Mouse (Mus musculus): ENCODE measurements at regions not wholly inside any gene's neighbourhood (a gene's known extent, or its start where the extent isn't known, plus 50 kb on each side); places are given as distances from the start of the nearest gene placed in this dataset.

GRCm38 (mm10) chr7:134528026-134528425 is 142.4 kb upstream of the Dock1 start:
- DNase-seq (ENCODE audit: low spot score in 2 of 2), result no peak

DNA sequence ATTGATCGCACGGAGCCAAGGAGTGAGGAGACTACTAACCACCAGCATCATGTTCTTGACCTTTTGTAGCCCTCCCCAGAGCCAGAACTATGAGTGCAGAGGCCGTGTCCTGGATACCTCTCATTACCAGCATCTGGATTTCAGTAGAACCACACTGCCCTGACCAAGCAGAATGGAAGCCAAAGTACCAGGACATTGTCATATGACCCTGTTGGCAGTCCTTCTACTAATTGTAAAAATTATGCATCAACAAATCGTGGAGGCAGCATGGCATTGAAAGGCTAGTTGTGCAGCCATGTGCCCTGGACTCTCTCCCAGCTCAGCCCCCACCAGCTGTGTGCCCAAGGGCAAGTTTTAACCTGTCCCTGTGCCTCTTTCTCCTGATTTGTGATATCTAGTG is 135.6 kb upstream of the Dock1 start:
- no peak for DNase-seq (ENCODE audit: low spot score in 2 of 2)

DNA sequence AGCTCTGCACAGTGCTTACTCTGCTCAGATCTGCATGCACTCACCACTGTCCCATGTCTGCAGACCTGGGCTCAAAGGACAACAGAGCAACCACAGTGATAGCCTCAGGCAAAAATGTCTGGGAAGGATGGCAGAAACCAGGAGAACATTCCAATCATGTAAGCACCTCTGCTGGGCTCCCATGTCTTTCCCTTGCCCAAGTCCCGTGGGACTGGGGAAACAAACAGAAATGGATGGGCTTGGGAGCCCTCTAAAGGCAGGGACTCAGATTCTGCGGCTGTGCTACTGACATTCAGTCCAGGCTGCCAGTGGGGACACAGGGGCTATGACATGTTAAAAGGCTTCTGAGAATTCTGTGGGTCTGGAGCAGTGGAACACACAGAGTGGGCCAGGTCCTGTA is 128.8 kb upstream of the Dock1 start:
- DNase-seq (ENCODE audit: low spot score in 2 of 2), result no peak

DNA sequence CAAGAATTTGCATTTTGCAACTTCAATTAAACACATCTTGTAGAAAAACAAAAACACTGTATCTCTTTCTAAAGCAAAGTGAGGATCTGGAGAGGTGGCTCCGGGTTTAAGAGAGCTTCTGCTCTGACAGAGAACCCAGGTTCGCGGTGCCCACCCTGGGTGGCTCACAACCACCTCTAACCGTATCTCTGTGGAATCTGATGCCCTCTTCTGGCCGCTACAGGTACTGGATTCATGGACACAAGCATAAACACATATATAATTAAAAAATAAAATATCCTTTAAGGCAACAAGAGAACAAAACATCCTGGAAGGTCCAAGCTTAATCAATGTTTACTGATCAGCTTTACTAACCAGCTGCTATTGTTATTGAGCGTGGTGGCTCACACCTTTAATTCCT is 124.3 kb upstream of the Dock1 start:
- no peak for DNase-seq (ENCODE audit: low spot score in 2 of 2)

- DNase-seq (ENCODE audit: low spot score in 2 of 2), result no peak
Observed at GRCm38 (mm10) chr7:134549286-134549919, 121.1 kb upstream of the Dock1 start.

- no peak for DNase-seq (ENCODE audit: low spot score in 2 of 2)
Observed at GRCm38 (mm10) chr7:134550221-134550809, 120.1 kb upstream of the Dock1 start.

DNA sequence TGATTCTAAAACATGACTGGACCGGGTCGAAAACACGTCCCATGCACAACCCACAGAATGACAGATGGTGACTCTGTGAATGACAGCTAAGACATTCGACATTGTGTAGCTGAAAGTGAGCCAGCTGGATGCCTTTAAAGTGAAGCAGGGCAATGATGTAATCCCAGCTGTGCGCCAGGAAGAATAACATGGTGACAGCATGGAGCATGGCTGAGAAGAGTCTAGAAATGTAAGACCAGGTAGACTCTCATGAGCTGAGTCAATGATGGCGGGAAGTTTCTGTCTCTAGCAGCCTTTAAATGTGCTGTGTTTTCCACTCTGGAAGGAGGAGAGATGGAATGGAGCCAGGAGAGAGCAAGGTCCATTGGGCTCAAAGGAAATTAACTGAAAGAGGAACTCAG is 118.4 kb upstream of the Dock1 start:
- DNase-seq (ENCODE audit: low spot score in 2 of 2), result no peak

DNA sequence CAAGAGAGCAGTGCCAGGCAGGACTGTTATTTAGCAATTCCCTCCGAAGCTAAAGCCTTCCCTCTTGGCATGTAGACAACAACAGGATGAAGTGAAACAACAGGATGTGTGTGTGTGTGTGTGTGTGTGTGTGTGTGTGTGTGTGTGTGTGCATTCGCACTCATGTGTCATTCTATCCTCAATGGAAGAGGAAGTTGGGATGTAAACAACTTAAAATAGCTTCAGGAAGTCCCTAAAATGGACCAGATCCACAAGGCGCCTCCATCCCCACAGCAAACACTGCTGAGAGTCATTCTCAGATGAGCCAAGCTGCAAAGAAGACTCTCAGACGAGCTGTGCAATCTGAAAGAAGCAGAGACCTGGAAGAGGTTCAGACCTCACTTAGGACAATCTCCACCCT is 114.4 kb upstream of the Dock1 start:
- DNase-seq (ENCODE audit: low spot score in 2 of 2), result no peak

DNA sequence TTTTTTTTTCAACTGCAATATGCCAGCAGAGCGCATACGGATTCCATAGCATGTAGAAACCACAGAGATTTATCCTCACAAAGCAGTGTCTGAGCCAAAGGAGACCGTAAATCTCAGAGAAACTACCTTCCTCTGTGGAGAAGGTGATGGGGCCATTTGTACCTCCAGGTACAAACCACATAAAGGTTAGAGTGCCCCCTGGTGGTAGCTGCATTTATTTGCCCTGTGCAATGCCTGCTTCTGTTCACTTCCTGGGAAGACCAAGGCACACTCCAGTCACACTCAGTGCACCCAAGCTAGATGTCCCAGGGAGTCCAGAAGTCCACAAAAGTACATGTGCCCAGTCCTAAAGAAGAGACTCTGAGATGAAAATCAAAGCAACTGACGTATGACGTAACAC is 104.1 kb upstream of the Dock1 start:
- DNase-seq (ENCODE audit: low spot score in 2 of 2), result peak; percentile 33 to 75

- DNase-seq (ENCODE audit: low spot score in 2 of 2), result no peak
Observed at GRCm38 (mm10) chr7:134569247-134569646, 101.2 kb upstream of the Dock1 start.

GRCm38 (mm10) chr7:134570176-134570810 is 100.2 kb upstream of the Dock1 start:
- DNase-seq (ENCODE audit: low spot score in 2 of 2), result no peak

GRCm38 (mm10) chr7:134581746-134582145 is 88.7 kb upstream of the Dock1 start:
- no peak for DNase-seq (ENCODE audit: low spot score in 2 of 2)

DNA sequence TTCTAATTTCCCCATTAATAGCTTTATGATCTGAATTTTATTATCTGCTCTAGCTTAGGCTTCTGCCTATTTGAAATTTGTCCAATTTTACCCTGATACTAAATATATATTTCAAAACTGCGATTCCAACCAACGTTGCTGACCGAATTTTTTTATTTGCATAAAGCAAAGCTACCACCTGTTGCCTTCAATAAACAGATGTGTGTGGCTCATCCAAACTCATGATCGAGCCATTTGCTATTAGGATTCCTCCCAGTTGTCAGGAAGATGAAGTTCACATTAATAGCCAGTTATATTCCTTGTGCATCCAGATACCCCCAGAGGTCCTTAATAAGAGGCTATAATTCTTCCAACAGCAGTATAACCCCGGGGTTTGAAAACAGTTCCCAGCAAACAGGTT is 85.0 kb upstream of the Dock1 start:
- DNase-seq (ENCODE audit: low spot score in 2 of 2), result no peak

- DNase-seq (ENCODE audit: low spot score in 2 of 2), result no peak
Observed at GRCm38 (mm10) chr7:134586990-134587389, 83.5 kb upstream of the Dock1 start.

- peak in 1 of 2 experiments; percentile 51 for DNase-seq (ENCODE audit: low spot score in 2 of 2)
Observed at GRCm38 (mm10) chr7:134607886-134608285, 62.6 kb upstream of the Dock1 start.

- peak in 1 of 2 experiments; percentile 42 for DNase-seq (ENCODE audit: low spot score in 2 of 2)
Observed at GRCm38 (mm10) chr7:134610159-134610558, 60.3 kb upstream of the Dock1 start.

DNA sequence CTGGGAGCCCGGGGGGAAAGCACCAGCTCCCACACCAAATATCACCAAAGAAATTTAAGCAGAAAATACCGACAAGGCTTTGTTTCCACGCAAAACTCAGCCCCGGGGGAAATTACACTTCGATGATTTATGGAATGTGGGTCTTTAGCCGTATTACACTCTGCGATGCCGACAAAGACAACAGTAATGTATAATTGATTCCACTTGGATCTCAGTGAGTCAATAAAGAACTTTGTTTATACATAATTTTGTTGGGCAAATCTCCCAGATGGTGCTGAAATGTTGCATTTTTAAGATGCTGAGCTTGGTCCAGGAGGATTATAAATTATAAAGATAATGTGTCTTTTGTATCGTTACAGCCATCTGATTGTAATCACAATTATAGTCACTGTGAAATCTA is 59.1 kb upstream of the Dock1 start:
- no peak for DNase-seq (ENCODE audit: low spot score in 2 of 2)

DNA sequence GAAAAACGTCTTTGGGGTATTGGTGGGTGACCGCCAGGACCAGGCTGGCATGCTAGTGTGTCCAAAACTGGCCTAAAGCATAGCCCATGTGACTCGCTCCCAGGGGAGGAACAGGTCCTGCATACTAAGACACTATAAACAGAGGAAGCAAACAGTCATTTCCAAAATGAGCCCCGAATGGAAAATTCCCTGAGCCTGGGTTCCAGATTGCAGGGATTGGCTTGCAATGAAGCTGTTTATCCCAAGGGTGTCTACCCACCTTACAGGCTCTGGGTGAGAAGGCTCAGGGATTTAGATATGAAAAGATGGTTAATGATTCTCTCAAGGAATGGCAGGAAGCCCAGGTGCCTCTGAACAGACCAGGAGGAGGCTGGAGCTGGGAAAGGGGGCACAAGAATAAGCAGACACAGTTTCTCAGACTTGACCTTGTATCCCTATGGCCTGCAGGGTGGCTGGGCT is 58.2 kb upstream of the Dock1 start:
- DNase-seq (ENCODE audit: low spot score in 2 of 2), result peak in 1 of 2 experiments; percentile 55

- no peak for DNase-seq (ENCODE audit: low spot score in 2 of 2)
Observed at GRCm38 (mm10) chr7:134619220-134619975, 51.1 kb upstream of the Dock1 start.

DNA sequence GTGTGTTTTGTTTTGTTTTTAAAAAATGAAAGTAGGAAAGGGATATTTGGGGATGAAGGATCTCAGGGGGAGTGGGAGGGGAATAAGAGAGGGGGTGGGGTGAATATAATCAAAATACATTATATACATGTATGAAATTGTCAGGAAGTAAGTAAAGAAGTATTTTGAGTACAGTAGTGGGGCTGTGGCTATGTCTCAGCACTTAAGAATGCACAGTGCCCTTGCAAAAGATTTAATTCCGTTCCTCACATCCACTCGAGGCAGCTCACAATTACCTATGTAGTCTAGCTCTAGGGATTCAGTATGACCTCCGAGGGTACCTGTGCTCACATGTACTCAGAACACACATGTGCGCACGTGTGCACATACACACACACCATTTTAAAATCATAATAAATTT is 50.4 kb upstream of the Dock1 start:
- no peak for DNase-seq (ENCODE audit: low spot score in 2 of 2)

Measured in urinary bladder, postnatal 4 days (tissue).